Mouse (Mus musculus) MN1 (cell line): ENCODE results near the gene Olfr1204.

Experiments
- DNase-seq: peaks from one replicate; pipeline ENCODE4 v3.0.0-alpha.2; 2016; ENCODE audit warnings: low spot score

Olfr1204 gene

GRCm38 (mm10) chr2:88848992-88849391, at the start of gene Olfr1204:
Olfr1204 (plus strand) TSS chr2:88849292.
- no peak for DNase-seq

GRCm38 (mm10) chr2:88814196-88814595, 34.9 kb upstream of the Olfr1204 start, which contains the start of gene Olfr1202:
Olfr1202 (plus strand) TSS chr2:88814496.
- no peak for DNase-seq

GRCm38 (mm10) chr2:88829437-88829836, 19.7 kb upstream of the Olfr1204 start, which contains the start of gene Olfr1205:
Olfr1205 (plus strand) TSS chr2:88829737.
- no peak for DNase-seq

- no peak for DNase-seq
Measured at GRCm38 (mm10) chr2:88838477-88838876, 10.6 kb upstream of the Olfr1204 start.

- DNase-seq, result no peak
Measured at GRCm38 (mm10) chr2:88862931-88863330, 13.8 kb downstream of the Olfr1204 start, which contains the start of gene Olfr1206. Olfr1206 (plus strand) TSS chr2:88863231.

GRCm38 (mm10) chr2:88902211-88902610, 53.1 kb downstream of the Olfr1204 start, which contains the start of gene Olfr1208:
Olfr1208 (minus strand) TSS chr2:88902311.
- DNase-seq, result no peak
